Mouse (Mus musculus): ENCODE measurements around the gene Cst13. TPM values are rescaled to one million over a fixed set of nuclear protein-coding genes. Genes with fewer than 3 reads are reported as not detected.

Gene Cst13
- polyA plus RNA-seq, 1 experiment from 2014 or later, result not detected

GRCm38 (mm10) chr2:148851116-148851906, 31.4 kb downstream of the Cst13 start:
- Histone ChIP-seq H3K27me3 (no peaks in the 10 kb centered on the region), H3K4me1 (no peaks in the 10 kb centered on the region), H3K4me2 (replicated peaks) (no peak overlapping the region), H3K9me3 (replicated peaks) (no peaks in the 10 kb centered on the region), H3K4me3 (replicated peaks) (no peak overlapping the region), H3K27ac (replicated peaks) (no peak overlapping the region), H3K36me3 (no peaks in the 10 kb centered on the region), H3K9ac (no peak overlapping the region)
- 42% methylated on average over 8 of the region's 8 CpGs for WGBS
- peak; percentile 24; the same call in 1 of the 2 replicates for ATAC-seq (ENCODE audit: insufficient number of reproducible peaks, low FRiP score, low TSS enrichment, low read depth)

- H3K27ac ChIP-seq (replicated peaks), result no peak overlapping the region
- no peaks in the 10 kb centered on the region for H3K9me3 ChIP-seq (replicated peaks)
- H3K4me3 ChIP-seq (replicated peaks), result no peak overlapping the region
- WGBS, result 68% methylated on average over 8 of the region's 8 CpGs
- H3K4me1 ChIP-seq, result no peaks in the 10 kb centered on the region
- H3K27me3 ChIP-seq, result no peaks in the 10 kb centered on the region
- no peak overlapping the region for H3K9ac ChIP-seq
- H3K4me2 ChIP-seq (replicated peaks), result no peak overlapping the region
- no peaks in the 10 kb centered on the region for H3K36me3 ChIP-seq
- no peak for ATAC-seq (ENCODE audit: insufficient number of reproducible peaks, low FRiP score, low TSS enrichment, low read depth)
These were observed 36.9 kb downstream of the Cst13 start for GRCm38 (mm10) chr2:148856630-148857400.

- Histone ChIP-seq H3K27ac (replicated peaks) (no peak overlapping the region), H3K9me3 (replicated peaks) (no peaks in the 10 kb centered on the region), H3K27me3 (no peaks in the 10 kb centered on the region), H3K36me3 (no peaks in the 10 kb centered on the region), H3K4me3 (replicated peaks) (no peak overlapping the region), H3K9ac (no peak overlapping the region), H3K4me1 (no peaks in the 10 kb centered on the region), H3K4me2 (replicated peaks) (no peak overlapping the region)
- no peak for ATAC-seq (ENCODE audit: insufficient number of reproducible peaks, low FRiP score, low TSS enrichment, low read depth)
- 61% methylated on average over 4 of the region's 4 CpGs for WGBS
These were observed 37.6 kb downstream of the Cst13 start for GRCm38 (mm10) chr2:148857506-148857905.

GRCm38 (mm10) chr2:148860993-148861392, 41.1 kb downstream of the Cst13 start:
- Histone ChIP-seq H3K4me3 (replicated peaks) (no peak overlapping the region), H3K27me3 (no peaks in the 10 kb centered on the region), H3K36me3 (no peaks in the 10 kb centered on the region), H3K9ac (no peak overlapping the region), H3K9me3 (replicated peaks) (no peaks in the 10 kb centered on the region), H3K4me2 (replicated peaks) (no peak overlapping the region), H3K27ac (replicated peaks) (no peak overlapping the region), H3K4me1 (no peaks in the 10 kb centered on the region)
- no peak for ATAC-seq (ENCODE audit: insufficient number of reproducible peaks, low FRiP score, low TSS enrichment, low read depth)
- WGBS, result 61% methylated on average over 4 of the region's 4 CpGs

- Histone ChIP-seq H3K27me3 (no peaks in the 10 kb centered on the region), H3K4me2 (replicated peaks) (no peak overlapping the region), H3K4me3 (replicated peaks) (no peak overlapping the region), H3K9ac (no peak overlapping the region), H3K9me3 (replicated peaks) (no peaks in the 10 kb centered on the region), H3K27ac (replicated peaks) (no peak overlapping the region), H3K4me1 (no peaks in the 10 kb centered on the region), H3K36me3 (no peaks in the 10 kb centered on the region)
- ATAC-seq (ENCODE audit: insufficient number of reproducible peaks, low FRiP score, low TSS enrichment, low read depth), result no peak
These were observed 41.8 kb downstream of the Cst13 start for GRCm38 (mm10) chr2:148861693-148862092.

- Histone ChIP-seq H3K9me3 (replicated peaks) (no peaks in the 10 kb centered on the region), H3K9ac (no peak within 1 kb of the TSS), H3K4me1 (no peaks in the 10 kb centered on the region), H3K27me3 (no peaks in the 10 kb centered on the region), H3K4me3 (replicated peaks) (no peak within 1 kb of the TSS), H3K4me2 (replicated peaks) (no peak within 1 kb of the TSS), H3K27ac (replicated peaks) (no peak within 1 kb of the TSS; the same call in 1 of the 2 replicates), H3K36me3 (no peaks in the 10 kb centered on the region)
- 50% methylated on average over 2 of the region's 2 CpGs for WGBS
- ATAC-seq (ENCODE audit: insufficient number of reproducible peaks, low FRiP score, low TSS enrichment, low read depth), result no peak
These were observed 45.1 kb downstream of the Cst13 start, which contains the start of gene 9230104L09Rik for GRCm38 (mm10) chr2:148864966-148865365. Gene 9230104L09Rik (minus strand): TSS chr2:148865038.

GRCm38 (mm10) chr2:148868959-148869358, 49.1 kb downstream of the Cst13 start:
- 62% methylated on average over 1 of the region's 1 CpGs for WGBS
- Histone ChIP-seq H3K9ac (no peak overlapping the region), H3K36me3 (peaks cover 15% of the 10 kb centered on the region), H3K4me3 (replicated peaks) (no peak overlapping the region), H3K27ac (replicated peaks) (no peak overlapping the region), H3K9me3 (replicated peaks) (no peaks in the 10 kb centered on the region), H3K27me3 (no peaks in the 10 kb centered on the region), H3K4me1 (peaks cover 15% of the 10 kb centered on the region), H3K4me2 (replicated peaks) (no peak overlapping the region)
- no peak for ATAC-seq (ENCODE audit: insufficient number of reproducible peaks, low FRiP score, low TSS enrichment, low read depth)

GRCm38 (mm10) chr2:148870526-148870925, 50.6 kb downstream of the Cst13 start:
- Histone ChIP-seq H3K4me1 (peaks cover 22% of the 10 kb centered on the region), H3K36me3 (peaks cover 15% of the 10 kb centered on the region), H3K9me3 (replicated peaks) (no peaks in the 10 kb centered on the region), H3K9ac (no peak overlapping the region), H3K27me3 (no peaks in the 10 kb centered on the region), H3K27ac (replicated peaks) (no peak overlapping the region), H3K4me3 (replicated peaks) (no peak overlapping the region), H3K4me2 (replicated peaks) (no peak overlapping the region)
- no peak for ATAC-seq (ENCODE audit: insufficient number of reproducible peaks, low FRiP score, low TSS enrichment, low read depth)
- 87% methylated on average over 3 of the region's 3 CpGs for WGBS

- Histone ChIP-seq H3K4me3 (replicated peaks) (peak overlapping the region; percentile 96), H3K36me3 (peaks cover 15% of the 10 kb centered on the region), H3K27me3 (no peaks in the 10 kb centered on the region), H3K4me1 (peaks cover 27% of the 10 kb centered on the region), H3K9ac (no peak overlapping the region), H3K4me2 (replicated peaks) (peak overlapping the region; percentile 58), H3K9me3 (replicated peaks) (no peaks in the 10 kb centered on the region), H3K27ac (replicated peaks) (0 out of 2 replicates have a peak overlapping the region, but pooled peaks have one; percentile 7)
- ATAC-seq (ENCODE audit: insufficient number of reproducible peaks, low FRiP score, low TSS enrichment, low read depth), result no peak
- 62% methylated on average over 4 of the region's 4 CpGs for WGBS
These were observed 53.0 kb downstream of the Cst13 start for GRCm38 (mm10) chr2:148872860-148873259.

- H3K4me1 ChIP-seq, result peaks cover 27% of the 10 kb centered on the region
- no peaks in the 10 kb centered on the region for H3K27me3 ChIP-seq
- WGBS, result 31% methylated on average over 3 of the region's 3 CpGs
- ATAC-seq (ENCODE audit: insufficient number of reproducible peaks, low FRiP score, low TSS enrichment, low read depth), result no peak
- H3K4me3 ChIP-seq (replicated peaks), result peak overlapping the region; percentile 96
- H3K4me2 ChIP-seq (replicated peaks), result peak overlapping the region; percentile 58
- H3K36me3 ChIP-seq, result peaks cover 15% of the 10 kb centered on the region
- H3K9ac ChIP-seq, result peak overlapping the region; percentile 91
- no peaks in the 10 kb centered on the region for H3K9me3 ChIP-seq (replicated peaks)
- no peak overlapping the region for H3K27ac ChIP-seq (replicated peaks)
These were observed 54.3 kb downstream of the Cst13 start for GRCm38 (mm10) chr2:148874224-148874616.

- peak overlapping the region; percentile 96 for H3K4me3 ChIP-seq (replicated peaks)
- H3K9me3 ChIP-seq (replicated peaks), result no peaks in the 10 kb centered on the region
- peak overlapping the region; percentile 94 for H3K27ac ChIP-seq (replicated peaks)
These were observed 54.9 kb downstream of the Cst13 start for GRCm38 (mm10) chr2:148874617-148875334.

More at GRCm38 (mm10) chr2:148874617-148875334, 54.9 kb downstream of the Cst13 start:
- Histone ChIP-seq H3K9ac (peak overlapping the region; percentile 91), H3K27me3 (no peaks in the 10 kb centered on the region), H3K4me1 (peaks cover 27% of the 10 kb centered on the region), H3K36me3 (peaks cover 15% of the 10 kb centered on the region), H3K4me2 (replicated peaks) (peak overlapping the region; percentile 58)
- ATAC-seq (ENCODE audit: insufficient number of reproducible peaks, low FRiP score, low TSS enrichment, low read depth), result peak; percentile 64
- 0% methylated on average over 34 of the region's 34 CpGs for WGBS
